Mouse (Mus musculus): ENCODE measurements around the gene Esp3.
"Not testable (repeated sequence)": the region's sequence is repeated elsewhere in the genome, so short reads cannot be mapped to it uniquely, and the experiment has no call there.

Gene Esp3

DNA sequence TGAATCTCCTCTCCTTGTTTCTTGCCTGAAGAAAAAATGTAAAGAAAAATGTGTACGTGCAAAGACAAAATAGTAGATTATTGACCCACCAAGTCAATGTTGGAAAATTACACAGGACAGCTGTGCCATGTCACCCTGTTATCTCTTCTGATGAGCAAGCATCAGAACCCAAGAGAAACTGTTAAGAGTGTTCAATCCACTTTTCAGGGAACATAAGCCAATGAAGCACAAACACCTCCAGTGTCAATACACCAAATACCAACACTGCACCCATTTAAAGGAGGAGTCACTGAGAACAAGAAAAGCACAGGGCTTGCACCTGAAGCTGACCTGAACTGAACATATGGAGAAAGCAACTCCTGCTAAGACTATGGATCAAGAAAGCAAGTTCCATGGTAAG, at the start of gene Esp3:
TSS of gene Esp3 (plus strand) at position 301 of the 400 bp plus-strand sequence.
- DNase-seq (ENCODE audit: low spot score): not testable (repeated sequence)

DNA sequence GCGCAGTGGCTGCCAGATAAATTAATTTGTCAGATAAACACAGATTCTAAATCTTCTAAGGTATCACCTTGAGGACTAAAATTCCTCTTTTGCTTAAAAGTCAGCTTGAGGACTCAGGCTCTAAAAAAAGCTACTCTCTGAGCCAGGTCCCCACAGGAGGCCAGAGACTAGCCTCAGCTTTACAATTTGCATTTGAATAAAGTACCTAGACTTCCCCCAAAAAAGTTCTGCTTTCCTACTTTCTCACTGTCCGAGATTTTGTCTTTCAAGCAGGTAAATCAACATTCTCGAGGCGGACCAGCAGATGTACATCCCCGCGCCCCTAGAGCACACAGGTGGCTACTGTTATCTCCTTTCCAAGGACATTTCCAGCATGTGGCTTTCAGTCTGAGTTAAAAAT, 48.0 kb upstream of the Esp3 start:
- not testable (repeated sequence) for DNase-seq (ENCODE audit: low spot score)

DNA sequence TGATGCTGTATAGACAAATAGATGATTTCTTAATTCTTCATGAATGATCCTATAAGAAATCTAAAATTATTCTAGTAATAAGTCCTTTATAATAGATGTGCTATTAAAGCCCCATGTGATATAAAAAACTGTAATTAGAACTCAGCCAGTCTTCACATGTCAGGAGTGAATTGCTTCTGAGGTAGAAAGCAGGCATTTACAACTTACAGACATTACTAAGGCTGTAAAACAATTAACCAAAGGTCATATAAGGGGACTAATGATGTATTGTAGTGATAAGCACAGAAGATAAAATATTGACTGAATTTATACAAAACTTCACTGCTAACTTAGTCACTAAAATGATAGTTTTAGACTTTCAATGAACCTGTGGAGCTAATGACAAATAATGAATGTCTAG, 40.6 kb upstream of the Esp3 start:
- no peak for DNase-seq (ENCODE audit: low spot score)

DNA sequence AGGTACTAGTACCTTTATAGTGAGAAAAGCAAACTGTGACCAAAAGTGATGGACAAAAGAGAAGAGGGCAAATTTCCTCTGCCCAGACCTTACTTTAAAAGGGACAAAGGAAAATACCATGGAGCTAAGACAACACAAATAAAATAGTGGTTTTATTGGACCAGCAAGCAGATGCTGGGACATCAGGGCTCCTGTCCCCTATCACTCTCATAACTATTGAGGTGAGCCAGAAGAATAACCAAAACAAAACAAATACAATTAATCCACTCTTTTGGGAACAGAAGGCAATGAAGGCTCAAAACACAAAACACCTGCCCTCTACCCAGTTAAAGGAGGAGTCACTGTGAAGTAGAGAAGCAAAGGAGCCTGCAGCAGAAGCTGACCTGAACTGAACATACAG, 33.6 kb upstream of the Esp3 start, which contains the start of gene Esp4:
TSS of gene Esp4 (plus strand) at position 301 of the 400 bp plus-strand sequence.
- DNase-seq (ENCODE audit: low spot score): no peak

DNA sequence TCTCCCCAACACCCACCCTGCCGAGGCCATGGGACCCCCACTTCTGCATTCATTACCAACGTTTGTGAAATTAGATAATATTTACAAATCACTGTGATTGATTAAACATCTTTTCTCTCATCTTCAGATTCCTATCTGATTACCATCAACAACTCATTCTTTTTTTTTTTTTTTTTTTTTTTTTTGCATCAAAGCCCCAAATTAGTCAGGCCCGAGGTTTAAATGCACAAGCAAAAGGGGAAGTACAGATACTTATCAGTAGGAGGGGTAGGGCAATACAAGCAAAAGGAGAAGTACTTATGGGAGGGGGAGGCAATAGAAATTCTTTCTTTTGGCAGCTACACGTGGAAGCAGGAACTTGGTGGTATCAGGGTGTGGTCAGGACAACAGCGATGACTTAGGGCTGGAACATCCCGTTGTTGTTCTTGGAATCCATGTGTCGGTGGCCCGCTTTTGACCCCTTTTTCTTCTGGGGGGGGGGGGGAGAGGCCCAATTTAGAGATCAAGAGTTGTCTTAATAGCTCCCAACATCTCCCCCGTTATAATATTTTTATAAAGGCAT, 30.3 kb downstream of the Esp3 start:
- not testable (repeated sequence) for DNase-seq (ENCODE audit: low spot score)

DNA sequence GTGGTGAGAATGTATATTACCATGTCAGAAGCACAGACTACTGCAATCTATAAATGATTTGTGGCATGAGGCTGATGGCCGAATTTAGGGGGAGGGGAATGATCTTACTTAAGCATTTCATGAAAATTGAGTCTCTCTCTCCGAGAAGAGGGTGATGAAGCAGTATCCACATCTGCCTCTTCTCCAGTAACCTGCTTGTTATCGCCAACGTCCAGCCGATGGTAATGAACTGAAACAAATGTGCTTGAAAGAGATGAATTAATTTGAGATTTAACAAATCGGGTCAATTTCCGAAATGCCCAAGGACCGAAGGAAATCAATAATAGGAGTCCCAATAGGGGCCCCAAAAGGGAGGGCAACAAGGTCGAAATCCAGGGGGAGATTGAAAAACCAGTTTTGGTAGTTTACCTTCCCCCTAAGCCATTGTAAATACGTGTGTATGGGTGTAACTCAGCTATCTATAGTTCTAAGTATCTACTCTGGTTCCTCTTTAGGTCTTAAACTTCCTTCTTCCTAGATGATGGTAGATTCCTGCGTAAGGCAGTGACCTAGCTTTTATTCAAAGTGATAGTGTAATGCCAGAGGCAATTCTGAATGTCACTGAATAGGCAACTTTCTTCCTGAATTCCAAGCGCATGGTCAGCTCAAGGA, 31.4 kb downstream of the Esp3 start:
- DNase-seq (ENCODE audit: low spot score): not testable (repeated sequence)
